Mouse (Mus musculus) granulocyte monocyte progenitor cell, adult 5-6 weeks (primary cell): ENCODE data around the gene Ccnk. TPM values are rescaled to one million over a fixed set of nuclear protein-coding genes. Genes with fewer than 3 reads are reported as not detected.

Source experiments
- ATAC-seq: replicated peaks from 2 replicates; pipeline ENCODE4 v1.8.0; 2016; ENCODE audit warnings: mild to moderate bottlenecking, moderate TSS enrichment, inconsistent platforms; ENCODE audit not compliant: poor library complexity, severe bottlenecking
- total RNA-seq, 2 experiments: library from RNA; stranded (forward) in 1 of 2; stranded (reverse) in 1 of 2; fragments of 200-712, 200-1000 nt in 1 of 2; fragments of >200 nt in 1 of 2; fragmentation: Nextera tagmentation in 1 of 2; gene quantifications; 2 replicates each; pipeline ENCODE4 v1.2.3; 2014 to 2017

The Ccnk gene
- total RNA-seq, 2 experiments from 2014 or later, result 7.4 to 62.2 TPM

DNA sequence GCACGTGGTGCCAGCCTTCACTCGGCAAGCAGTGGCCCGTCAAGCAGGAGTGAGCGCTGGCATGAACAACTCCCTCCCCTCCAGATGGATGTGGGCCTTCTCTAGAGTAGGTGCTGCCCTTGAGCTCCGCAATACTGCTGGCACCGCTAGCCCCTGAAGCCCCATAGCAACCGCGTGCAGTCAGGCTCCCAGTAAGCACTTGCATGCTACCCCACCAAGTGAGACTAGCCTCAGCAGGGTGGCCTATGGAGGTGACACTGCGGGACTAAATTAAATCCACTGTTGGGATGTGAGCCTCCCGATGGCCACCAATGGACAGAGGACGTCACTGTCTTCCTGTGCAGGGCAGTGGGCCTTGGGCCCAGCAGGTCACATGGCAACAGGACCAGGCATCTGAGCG is 41.2 kb downstream of the Ccnk start:
- no peak for ATAC-seq

DNA sequence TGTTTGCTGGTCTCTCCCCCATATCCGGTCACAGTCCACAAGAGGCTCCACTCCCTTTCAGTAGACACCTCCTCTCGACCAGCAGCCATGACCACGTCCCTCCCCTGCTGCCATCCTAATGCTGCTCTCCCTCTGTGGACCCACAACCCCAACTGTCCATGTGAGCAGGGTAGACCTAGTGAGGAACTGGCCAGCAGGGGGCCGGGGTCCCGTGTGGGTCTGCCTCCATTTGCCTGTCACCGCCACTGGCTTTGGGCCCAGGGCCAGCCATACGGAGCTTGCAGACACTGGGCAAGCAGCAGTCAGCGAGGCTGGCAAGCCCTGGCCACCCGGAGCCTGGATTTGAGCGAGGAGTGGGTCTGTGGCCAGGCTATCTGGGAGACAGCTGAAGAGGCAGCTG is 41.8 kb downstream of the Ccnk start:
- ATAC-seq, result peak; percentile 40; the same call in 1 of the 2 replicates

DNA sequence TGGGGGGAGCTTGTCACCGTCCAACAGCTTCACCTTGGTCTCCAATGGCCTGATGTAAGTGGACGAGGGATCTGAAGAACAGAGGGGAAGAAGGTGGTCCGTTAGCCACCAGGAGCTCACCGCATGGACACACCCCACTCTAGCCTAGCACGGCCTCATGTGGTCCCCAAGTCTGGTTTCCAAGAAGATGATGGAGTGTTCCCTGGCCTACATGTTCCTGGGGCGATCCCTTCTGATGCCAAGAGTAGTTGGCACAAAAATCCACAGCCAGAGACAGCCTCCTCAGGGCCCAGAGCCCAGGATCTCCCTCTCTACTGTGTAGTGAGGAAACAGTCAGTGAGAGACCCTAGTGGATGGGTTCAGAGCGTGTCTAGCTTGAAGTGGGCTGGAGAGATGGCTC is 42.3 kb downstream of the Ccnk start:
- no peak for ATAC-seq

DNA sequence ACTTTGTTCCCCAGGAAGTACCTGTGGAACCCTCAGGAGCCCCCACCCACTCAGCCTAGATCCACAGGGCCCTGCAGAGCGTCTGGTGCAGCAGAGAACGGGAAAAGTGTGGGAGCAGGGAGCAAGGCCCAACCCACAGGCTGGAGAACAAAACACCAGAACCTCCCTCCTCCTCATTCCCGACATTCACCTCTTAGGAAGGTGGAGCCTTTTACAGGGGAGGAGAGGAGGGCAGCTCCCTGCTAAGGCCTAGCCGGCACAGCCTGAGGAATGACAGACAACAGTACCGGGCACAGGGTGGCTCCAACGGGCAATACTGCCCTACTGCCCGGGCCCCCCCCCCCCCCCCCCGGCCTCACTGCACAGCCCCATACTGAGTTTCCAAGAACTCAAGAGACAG is 44.0 kb downstream of the Ccnk start:
- no peak for ATAC-seq

DNA sequence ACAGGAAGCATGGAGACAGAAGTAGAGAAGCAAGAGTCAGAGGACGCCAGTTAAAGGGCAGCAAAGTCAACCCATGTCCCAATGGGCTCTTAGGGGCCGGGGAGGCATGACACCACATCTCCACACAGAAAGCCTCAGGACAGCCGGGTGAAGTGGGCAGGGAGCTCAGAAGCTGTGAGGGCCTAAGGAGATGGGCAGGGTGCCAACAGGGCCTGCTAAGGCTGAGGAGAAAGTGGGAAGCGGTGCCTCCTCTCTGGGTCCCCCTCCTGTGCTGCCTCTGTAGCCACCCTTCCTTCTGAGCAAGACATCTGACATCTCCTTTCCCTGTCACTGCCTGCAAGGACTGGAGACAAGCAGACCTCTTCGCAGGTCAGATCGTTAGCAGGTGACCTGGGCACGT is 46.4 kb downstream of the Ccnk start:
- ATAC-seq, result no peak

DNA sequence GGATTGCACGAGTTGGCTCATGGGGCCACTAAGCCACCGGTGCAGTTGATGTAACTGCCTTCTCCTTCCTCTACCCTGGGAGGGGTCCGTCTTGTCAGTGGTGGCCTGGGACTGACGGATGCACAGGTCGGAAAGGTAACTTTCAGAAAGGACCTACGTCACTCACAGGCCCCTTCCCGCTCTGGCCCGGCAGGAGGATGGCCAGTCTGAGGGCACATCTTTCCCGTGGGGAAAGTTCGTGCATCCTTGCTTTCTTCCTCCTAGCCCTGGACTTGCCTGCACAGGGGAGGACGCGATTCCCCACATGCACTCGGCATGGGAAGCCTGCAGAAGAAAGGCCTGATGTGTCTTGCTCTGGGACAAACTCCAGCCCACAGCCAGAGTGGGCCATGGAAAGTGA is 46.8 kb downstream of the Ccnk start:
- no peak for ATAC-seq

DNA sequence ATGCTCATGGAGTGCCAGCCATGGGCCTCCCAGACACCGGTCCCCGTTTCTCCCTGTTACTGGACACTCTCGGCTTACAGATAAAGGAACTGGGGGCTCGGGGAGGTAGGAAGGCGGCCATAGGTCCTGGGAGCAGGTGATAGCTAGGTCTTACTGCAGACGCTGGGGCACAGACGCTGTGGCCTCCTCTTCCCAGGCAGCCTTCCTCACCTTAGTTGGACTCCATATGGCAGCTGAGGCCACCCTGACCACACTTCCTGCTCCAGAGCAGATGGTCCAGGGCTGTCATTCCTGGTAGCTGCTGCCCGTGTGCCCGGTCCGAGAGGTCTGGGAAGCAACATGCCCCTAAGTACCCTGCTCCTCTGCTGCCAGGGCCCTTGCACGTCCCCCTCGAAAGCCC is 47.6 kb downstream of the Ccnk start:
- no peak for ATAC-seq

DNA sequence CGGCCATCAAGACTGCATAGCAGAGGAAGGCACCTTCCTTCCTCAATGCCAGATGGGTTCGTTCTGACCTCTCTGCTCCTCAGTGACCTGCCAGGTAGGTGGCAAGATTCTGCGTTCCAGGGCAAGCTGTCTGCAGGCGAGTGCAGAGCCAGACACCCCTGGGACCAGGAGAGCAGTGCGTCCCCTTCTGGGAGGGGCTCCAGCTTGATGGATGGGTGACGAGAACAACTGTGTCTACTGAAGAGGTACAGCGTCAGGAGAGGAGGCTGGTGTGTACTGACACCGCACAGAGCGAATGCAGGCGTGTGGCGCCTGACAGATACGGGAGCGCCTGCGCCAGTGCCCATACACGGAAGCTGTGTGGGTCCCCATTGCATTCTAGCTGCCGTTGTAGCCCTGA is 48.1 kb downstream of the Ccnk start:
- no peak for ATAC-seq

DNA sequence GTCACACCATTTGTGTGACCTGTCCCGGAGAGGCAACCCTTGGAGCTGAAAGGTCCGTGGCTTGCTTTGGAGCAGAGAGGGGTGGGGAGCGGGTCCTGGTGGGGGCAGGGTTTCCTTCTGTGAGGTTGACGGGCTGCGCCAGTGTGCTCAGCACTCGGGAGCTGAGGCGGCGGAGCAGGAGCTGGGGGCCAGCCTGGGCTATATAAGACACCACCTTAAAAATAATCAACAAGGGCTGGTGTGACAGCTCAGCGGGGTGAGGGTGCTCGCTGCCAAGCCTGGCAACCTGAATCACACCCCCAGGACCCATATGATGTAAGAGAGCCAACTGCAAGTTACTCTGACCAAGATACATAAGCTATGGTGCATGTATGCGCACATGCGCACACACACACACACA is 50.7 kb downstream of the Ccnk start:
- ATAC-seq, result no peak

DNA sequence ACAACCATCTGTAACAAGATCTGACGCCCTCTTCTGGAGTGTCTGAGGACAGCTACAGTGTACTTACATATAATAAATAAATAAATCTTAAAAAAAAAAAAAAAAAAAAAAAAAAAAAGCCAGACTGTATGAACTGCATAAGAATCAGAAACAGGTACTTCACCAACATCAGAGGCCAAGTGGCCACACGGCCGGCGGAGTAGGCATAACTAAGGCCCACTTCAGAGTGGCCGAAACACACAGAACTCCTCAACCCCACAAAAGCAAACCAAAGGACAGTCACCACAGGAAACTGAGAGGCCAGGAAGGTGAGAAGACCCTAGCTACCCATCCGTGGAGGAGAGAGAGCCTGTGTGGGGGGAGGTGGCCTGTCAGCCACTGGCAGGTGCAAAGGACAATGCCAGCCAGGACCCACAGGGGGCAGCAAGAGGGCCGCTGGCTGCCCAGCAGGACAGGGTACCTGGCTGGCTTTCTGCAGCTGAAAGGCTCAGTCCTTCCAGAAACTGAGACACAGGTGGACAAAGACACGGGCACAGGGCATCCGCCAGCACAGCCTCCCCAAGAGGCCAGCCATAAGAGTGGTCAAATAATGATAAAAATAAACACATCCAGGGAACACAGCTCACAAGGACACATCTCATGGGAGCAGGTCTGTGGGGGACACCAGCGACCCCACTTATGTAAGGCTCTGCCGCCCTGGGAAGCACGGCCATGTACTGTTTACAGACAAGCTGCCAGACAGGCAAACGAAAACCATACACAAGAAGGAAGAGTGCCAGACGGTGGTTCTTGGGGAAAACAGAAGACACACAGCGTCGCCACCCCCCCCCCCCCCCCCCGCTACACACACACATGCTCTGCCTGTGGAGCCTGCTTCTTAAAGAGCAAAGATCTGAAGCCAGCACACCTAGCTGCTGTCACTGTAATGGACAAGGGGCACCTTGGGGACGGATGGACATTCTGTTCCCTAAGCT is 51.7 kb downstream of the Ccnk start:
- ATAC-seq, result peak; percentile 31; the same call in 1 of the 2 replicates

DNA sequence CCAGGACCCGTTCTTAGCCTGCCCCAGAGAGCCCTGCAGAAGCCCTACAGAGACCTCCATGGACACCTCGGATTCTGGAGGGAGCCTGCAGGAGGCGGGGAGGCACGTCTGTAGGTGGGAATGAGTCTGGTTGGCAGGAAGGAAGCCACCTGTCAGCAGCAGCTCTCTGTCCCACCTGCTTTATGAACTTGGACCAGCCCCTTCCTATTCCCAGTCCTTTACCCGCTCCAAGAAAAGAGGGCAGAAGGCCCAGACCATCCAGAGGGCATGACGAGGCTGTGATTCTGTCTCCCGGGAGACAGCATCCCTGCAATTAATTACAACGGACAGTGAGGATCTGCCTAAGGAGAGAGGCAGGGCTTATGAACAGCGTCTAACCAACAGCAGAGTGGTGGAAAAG is 52.5 kb downstream of the Ccnk start:
- no peak for ATAC-seq

DNA sequence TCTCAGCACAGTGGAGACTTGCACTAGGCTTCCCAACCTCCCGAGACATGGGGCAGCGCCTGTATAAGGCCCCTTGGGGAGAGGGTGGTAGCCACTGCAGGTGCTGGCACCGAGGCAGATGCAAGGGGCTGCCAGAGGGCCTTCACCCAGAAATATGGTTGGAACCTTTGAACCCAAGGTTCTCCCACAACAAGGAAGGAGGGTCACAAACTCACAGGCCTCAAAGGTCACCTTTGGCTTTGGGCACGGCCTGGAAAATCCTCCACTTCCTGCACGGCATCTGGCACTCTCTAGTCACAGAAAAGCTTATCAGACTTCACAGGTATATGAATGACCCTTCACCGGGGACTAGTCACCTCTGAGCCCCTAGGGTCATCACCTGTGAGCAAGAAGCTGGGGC is 54.4 kb downstream of the Ccnk start:
- ATAC-seq, result no peak

DNA sequence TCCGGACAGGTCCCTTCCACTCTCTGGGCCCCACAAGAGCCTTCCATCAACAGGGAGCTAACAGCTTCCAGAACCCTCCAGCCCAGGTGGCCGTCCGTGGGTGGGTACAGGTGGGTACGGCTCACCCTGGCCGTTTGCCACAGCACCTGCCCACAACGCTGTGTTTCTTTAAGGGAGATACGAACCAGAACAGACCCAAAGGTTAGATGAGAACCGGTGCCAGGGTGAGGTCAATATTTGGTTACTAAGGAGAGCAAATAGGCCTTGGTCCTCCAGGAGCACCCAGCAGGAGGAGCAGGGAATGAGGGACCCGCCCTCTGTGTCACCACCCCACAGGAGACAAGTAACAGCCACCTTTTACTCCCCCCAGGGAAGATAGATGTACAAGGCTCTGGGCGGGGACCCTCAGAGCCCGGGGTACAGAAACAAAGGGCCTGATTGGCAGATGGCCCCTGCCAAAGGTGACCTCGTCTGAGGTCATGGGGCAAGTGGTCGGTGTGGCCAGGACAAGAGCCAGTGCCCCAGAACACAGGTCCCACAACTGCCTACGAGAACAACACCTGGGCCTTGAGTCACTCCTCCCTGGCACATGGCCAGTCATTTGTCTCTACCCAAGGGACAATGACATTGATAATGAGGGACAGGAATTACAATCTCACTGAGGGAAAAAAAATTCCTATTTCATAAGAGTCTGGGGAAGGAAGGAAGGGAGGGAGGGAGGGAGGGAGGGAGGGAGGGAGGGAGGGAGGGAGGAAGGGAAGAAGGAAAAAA is 55.6 kb downstream of the Ccnk start:
- ATAC-seq, result no peak

DNA sequence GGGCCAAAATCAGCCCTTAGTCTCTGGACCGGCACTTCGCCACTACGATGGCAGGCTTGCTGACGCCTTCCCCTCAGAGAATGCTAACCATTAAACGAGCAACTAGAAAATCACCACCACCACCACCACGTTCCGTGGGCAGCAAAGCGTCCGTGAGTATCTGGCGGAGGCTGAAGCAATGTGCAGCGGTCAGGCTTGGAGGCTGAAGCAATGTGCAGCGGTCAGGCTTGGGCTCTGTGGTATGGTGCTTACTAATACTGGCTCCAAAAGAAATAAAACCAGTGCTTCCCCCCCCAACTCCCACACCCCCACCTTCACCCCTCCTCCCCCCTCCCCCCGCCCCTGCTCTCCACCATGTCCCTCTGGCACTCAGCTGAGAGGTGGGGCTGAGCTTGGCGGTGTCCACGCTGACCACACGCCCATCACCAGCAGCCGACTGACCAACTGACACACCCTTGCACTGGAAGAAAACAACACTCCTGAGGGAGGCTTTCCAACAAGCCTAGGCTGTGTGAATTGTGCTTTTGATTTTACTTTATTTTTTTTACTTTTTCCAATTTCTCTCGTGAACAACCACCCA is 56.7 kb downstream of the Ccnk start:
- ATAC-seq, result no peak

DNA sequence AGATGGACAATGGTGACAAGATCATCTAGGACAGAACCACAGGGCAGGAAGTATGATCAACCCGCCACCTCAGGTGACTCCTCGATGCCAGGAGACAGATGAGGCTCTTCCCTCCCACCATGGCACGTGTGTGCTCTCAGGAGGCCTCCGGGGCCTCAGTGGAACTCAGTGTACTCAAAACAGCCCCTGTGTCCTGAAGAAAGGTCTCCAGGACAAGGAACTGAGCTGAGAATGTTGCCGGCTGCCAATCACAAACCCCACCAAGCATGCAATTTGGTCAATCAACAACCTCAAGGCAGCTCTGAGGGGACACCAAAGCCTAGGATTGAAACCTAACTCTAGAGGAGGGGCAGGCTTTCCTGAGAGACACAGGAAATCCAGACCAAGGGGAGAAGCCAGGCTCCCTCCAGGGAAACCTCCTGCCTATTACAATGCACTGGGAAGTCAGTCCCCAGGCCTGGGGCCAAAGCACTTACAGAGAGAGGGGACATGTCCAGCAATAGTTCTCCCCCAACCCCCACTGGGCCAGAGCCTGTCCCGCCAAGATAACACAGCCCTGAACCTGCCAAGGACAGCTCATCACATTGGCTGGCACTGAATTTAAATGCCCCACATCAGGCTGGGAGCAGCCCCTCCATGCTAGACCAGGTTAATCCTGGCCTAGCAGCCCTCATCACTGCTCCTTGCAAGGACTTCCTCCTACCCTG is 58.1 kb downstream of the Ccnk start:
- ATAC-seq, result no peak

DNA sequence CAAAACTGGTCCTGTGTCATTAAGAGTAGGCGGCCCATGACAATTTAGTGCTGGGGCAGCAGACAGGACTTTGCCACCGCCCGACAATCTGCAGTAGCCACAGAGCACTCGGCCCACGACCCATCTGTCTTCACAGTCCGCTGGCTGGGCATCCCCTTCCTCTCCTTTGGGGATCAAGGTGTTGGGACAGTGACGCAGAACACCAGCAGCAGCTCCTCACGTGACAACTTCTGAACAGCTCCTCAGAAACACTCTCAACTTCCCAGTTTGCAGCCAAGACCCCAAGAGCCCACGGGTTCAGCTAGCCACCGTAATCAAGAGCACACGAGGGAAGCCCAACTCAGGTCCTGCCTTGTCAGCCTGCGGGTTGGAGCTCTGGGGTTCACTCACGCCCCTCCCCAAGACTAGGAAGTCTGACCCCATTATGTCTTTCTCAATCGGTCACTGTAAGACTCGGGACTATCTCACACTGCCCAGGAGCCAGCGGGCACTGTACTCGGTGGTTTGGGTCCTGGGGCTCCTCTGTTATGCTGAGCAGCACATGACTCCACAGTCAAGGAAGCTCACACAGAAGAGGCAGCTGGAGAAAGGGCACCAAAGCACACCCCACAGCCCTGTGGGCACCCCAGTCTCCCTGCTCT is 59.1 kb downstream of the Ccnk start:
- no peak for ATAC-seq

DNA sequence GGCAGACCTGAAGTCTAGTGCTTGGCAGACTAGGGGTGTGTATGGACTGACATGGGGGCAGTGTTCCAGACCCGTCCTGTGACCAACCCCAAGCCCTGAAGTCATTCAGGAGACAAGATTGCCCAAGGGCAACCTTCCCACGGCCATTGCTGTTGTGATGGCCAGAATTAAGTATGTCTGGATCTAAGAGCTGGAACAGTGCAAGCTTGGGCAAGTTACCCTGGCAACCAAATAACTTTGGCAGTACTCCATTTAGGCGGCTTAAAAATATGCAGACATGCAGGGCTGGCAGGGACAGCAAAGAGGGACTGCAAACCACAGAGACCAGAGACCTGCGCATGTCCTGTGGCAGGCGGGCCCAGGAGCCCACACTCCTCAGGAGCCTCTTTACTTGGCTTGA is 60.1 kb downstream of the Ccnk start:
- 0 out of 2 replicates have a peak, but pooled peaks have one; percentile 4 for ATAC-seq

DNA sequence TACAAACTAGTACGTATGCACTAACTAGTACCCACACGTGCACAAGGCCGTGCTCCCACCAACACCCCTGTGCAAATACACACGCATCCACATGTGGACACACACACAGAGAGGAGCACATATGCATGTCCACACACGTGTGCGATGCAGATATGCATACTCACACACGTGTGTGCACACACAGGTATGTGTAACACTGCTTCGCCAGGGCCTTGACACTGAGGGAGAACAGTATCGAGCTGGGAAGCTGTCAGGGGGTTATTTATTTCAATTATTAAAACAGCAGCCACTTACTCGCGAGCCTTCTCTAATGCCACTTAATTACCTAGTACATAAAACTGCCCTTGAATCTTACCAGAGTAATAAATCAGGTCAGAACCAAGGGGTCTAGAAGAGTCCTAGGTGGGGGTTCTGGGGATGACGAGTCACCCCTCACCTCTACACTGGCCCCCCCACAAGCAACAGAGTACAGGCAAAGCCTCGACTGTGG is 61.1 kb downstream of the Ccnk start:
- no peak for ATAC-seq

DNA sequence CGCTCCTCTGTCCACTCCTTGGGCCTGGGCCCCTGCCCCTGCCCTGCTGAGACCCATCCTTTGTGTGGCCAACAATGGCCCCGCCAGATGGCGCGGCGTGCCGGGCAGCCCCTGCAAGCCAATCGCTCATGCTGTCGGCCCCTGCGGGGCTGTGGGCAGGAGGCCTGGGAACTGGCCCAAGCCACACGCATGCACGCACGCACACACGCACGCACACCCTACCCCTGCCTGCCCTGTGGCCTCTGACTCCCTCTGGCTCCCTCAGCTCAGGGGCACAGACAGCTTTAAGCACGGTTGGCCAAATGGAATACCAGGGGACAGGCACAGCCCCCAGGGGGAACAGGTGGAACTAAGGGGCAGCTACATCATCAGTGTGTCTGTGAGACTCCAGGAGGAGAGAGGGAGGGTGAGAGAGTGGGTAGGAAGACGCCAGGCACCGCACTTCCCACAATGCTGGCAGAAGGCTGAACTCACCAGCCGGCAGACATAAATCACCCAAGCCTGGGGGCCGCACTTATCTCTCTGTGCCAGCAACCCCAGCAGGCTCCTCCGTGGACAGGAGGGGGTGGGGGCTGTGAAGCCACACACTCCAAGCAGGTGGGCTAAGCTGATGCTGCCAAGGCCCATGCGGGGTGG is 61.7 kb downstream of the Ccnk start:
- ATAC-seq, result peak; percentile 21; the same call in 1 of the 2 replicates
